Mouse (Mus musculus) spleen, adult 2 months (tissue): Measurements from ENCODE around the gene Irx4. TPM values are rescaled to one million over a fixed set of nuclear protein-coding genes. Genes with fewer than 3 reads are reported as not detected.

Source experiments
- DNase-seq, 2 experiments: peaks; one replicate each; pipeline versions ENCODE4 v3.0.0 to v3.0.0-alpha.2; 2012 to 2021; ENCODE audit warnings: low spot score in 2 of 2, low read depth in 1 of 2
- H3K27ac ChIP-seq: fragments of 200-500 bp; 2 replicates; pipeline ENCODE4 v1.5.1; 2012; ENCODE audit warnings: low read length, inconsistent platforms; ENCODE audit not compliant: insufficient read depth
- H3K27me3 ChIP-seq: fragments of 200-500 bp; 2 replicates; pipeline ENCODE4 v1.6.1; 2012; ENCODE audit warnings: mild to moderate bottlenecking, moderate library complexity, low read length, inconsistent platforms; ENCODE audit not compliant: control insufficient read depth, insufficient read depth
- H3K36me3 ChIP-seq: fragments of 200-500 bp; 2 replicates; pipeline ENCODE4 v1.6.1; 2012; ENCODE audit warnings: mild to moderate bottlenecking, low read length, inconsistent platforms; ENCODE audit not compliant: control insufficient read depth, insufficient read depth
- H3K4me1 ChIP-seq: fragments of 200-500 bp; 2 replicates; pipeline ENCODE4 v1.6.1; 2011; ENCODE audit warnings: inconsistent platforms; ENCODE audit not compliant: control insufficient read depth, insufficient read depth, insufficient read length
- H3K4me3 ChIP-seq: fragments of 200-500 bp; 2 replicates; pipeline ENCODE4 v1.5.1; 2011; ENCODE audit warnings: mild to moderate bottlenecking, inconsistent platforms; ENCODE audit not compliant: insufficient read depth, insufficient read length; ENCODE audit errors: extremely low read depth
- CTCF ChIP-seq: fragments of 200-500 bp; IDR thresholded peaks from 2 replicates; pipeline ENCODE4 v1.5.1; 2011; ENCODE audit warnings: mild to moderate bottlenecking, inconsistent platforms; ENCODE audit not compliant: insufficient read depth, insufficient read length, insufficient replicate concordance; ENCODE audit errors: extremely low read depth
- POLR2A ChIP-seq: fragments of 200-500 bp; IDR thresholded peaks from 2 replicates; pipeline ENCODE4 v1.6.1; 2011; ENCODE audit warnings: low read depth, low read length, inconsistent platforms
- WGBS: fragments of 180-500 bp; shearing (Covaris S2); methylation state at CpG from one replicate; pipeline ENCODE4 v1.1.7; 2018; 5-methylcytosine and 5-hydroxymethylcytosine counted together
- polyA plus RNA-seq: library from polyadenylated mRNA; depleted of rRNA; stranded (reverse); fragments of >200 nt; gene quantifications from 2 replicates; pipeline ENCODE4 v1.2.3, GENCODE M21; 2012; rRNA removed

Gene Irx4
- polyA plus RNA-seq: 0.96 and 1.1 TPM in 2 replicates

GRCm38 (mm10) chr13:73260354-73261035, at the start of gene Irx4:
Gene Irx4, plus strand, starts transcription at chr13:73260479.
- no peaks in the 10 kb centered on the region for H3K36me3 ChIP-seq

GRCm38 (mm10) chr13:73214301-73214700, 46.0 kb upstream of the Irx4 start:
- H3K4me1 ChIP-seq: no peaks in the 10 kb centered on the region
- H3K27ac ChIP-seq: no peak overlapping the region
- no peak overlapping the region for H3K4me3 ChIP-seq
- no peaks in the 10 kb centered on the region for H3K27me3 ChIP-seq
- TF ChIP-seq POLR2A: no peak
- TF ChIP-seq CTCF: no peak
- no peak for DNase-seq
- no peaks in the 10 kb centered on the region for H3K36me3 ChIP-seq
- WGBS: 68% methylated on average over 10 of the region's 10 CpGs

More at GRCm38 (mm10) chr13:73260354-73261035, at the start of gene Irx4:
- WGBS: 3% methylated on average over 85 of the region's 86 CpGs
- Histone ChIP-seq H3K4me1 (peaks cover 3% of the 10 kb centered on the region; the same call in 1 of the 2 replicates), H3K27me3 (peaks cover 15% of the 10 kb centered on the region), H3K4me3 (no peak within 1 kb of the TSS), H3K27ac (no peak within 1 kb of the TSS)
- DNase-seq: no peak
- TF ChIP-seq CTCF (no peak), POLR2A (no peak)

- H3K4me1 ChIP-seq: no peaks in the 10 kb centered on the region
- no peaks in the 10 kb centered on the region for H3K27me3 ChIP-seq
- H3K27ac ChIP-seq: no peak overlapping the region
- no peaks in the 10 kb centered on the region for H3K36me3 ChIP-seq
- WGBS: 56% methylated on average over 8 of the region's 8 CpGs
- no peak overlapping the region for H3K4me3 ChIP-seq
- no peak for DNase-seq
- TF ChIP-seq CTCF (no peak), POLR2A (no peak)
Measured at GRCm38 (mm10) chr13:73236461-73236860, 23.8 kb upstream of the Irx4 start.

- Histone ChIP-seq H3K27ac (no peak overlapping the region), H3K36me3 (no peaks in the 10 kb centered on the region), H3K4me3 (no peak overlapping the region), H3K27me3 (no peaks in the 10 kb centered on the region), H3K4me1 (no peaks in the 10 kb centered on the region)
- TF ChIP-seq POLR2A (no peak), CTCF (no peak)
- WGBS: 73% methylated on average over 4 of the region's 4 CpGs
- DNase-seq: no peak
Measured at GRCm38 (mm10) chr13:73239191-73239746, 21.0 kb upstream of the Irx4 start.

GRCm38 (mm10) chr13:73242556-73242955, 17.7 kb upstream of the Irx4 start:
- no peak overlapping the region for H3K4me3 ChIP-seq
- H3K4me1 ChIP-seq: no peaks in the 10 kb centered on the region
- DNase-seq: no peak
- no peak overlapping the region for H3K27ac ChIP-seq
- TF ChIP-seq POLR2A (no peak), CTCF (no peak)
- no peaks in the 10 kb centered on the region for H3K36me3 ChIP-seq
- no peaks in the 10 kb centered on the region for H3K27me3 ChIP-seq
- 88% methylated on average over 5 of the region's 5 CpGs for WGBS

GRCm38 (mm10) chr13:73246961-73247360, 13.3 kb upstream of the Irx4 start:
- WGBS: 84% methylated on average over 4 of the region's 4 CpGs
- Histone ChIP-seq H3K36me3 (no peaks in the 10 kb centered on the region), H3K4me3 (no peak overlapping the region), H3K4me1 (no peaks in the 10 kb centered on the region), H3K27ac (no peak overlapping the region), H3K27me3 (no peaks in the 10 kb centered on the region)
- DNase-seq: no peak
- TF ChIP-seq POLR2A: no peak
- no peak for TF ChIP-seq CTCF

GRCm38 (mm10) chr13:73251222-73251621, 9.1 kb upstream of the Irx4 start:
- 27% methylated on average over 7 of the region's 7 CpGs for WGBS
- DNase-seq: no peak
- H3K4me1 ChIP-seq: no peaks in the 10 kb centered on the region
- no peak for TF ChIP-seq POLR2A
- TF ChIP-seq CTCF: no peak
- no peak overlapping the region for H3K4me3 ChIP-seq
- no peak overlapping the region for H3K27ac ChIP-seq
- no peaks in the 10 kb centered on the region for H3K36me3 ChIP-seq
- no peaks in the 10 kb centered on the region for H3K27me3 ChIP-seq
